Mouse (Mus musculus) limb, embryonic 14.5 days (tissue): ENCODE measurements around the gene AU040320. TPM values are rescaled to one million over a fixed set of nuclear protein-coding genes. Genes with fewer than 3 reads are reported as not detected.
A peak's percentile ranks its signal among the peaks of the same experiment; 100 is the strongest.

Source experiments
- ATAC-seq: fragments of 200-750 bp; cut with Nextera tagmentation; 2 replicates; pipeline ENCODE4 v1.8.0; 2017; ENCODE audit warnings: low read depth, moderate number of reproducible peaks, moderate TSS enrichment; ENCODE audit not compliant: low FRiP score
- DNase-seq: peaks from one replicate; pipeline ENCODE4 v3.0.0-alpha.2; 2015; ENCODE audit warnings: low spot score
- H3K27ac ChIP-seq: fragments of 300-500 bp; sonication (generic); replicated peaks from 2 replicates; pipeline ENCODE4 v1.5.1; 2014; ENCODE audit warnings: low read depth, mild to moderate bottlenecking, low read length, moderate library complexity, mixed read lengths
- H3K27me3 ChIP-seq: fragments of 300-500 bp; sonication (generic); 2 replicates; pipeline ENCODE4 v1.6.1; 2014; ENCODE audit warnings: low read length, mixed read lengths; ENCODE audit not compliant: control insufficient read depth, insufficient read depth
- H3K36me3 ChIP-seq: fragments of 300-500 bp; sonication (generic); 2 replicates; pipeline ENCODE4 v1.6.1; 2014; ENCODE audit warnings: mild to moderate bottlenecking, low read length, moderate library complexity, mixed read lengths; ENCODE audit not compliant: control insufficient read depth, insufficient read depth
- H3K4me1 ChIP-seq: fragments of 300-500 bp; sonication (generic); 2 replicates; pipeline ENCODE4 v1.6.1; 2014; ENCODE audit warnings: antibody characterized with exemption, low read length, mixed read lengths; ENCODE audit not compliant: control insufficient read depth, insufficient read depth
- H3K4me2 ChIP-seq: fragments of 300-500 bp; sonication (generic); replicated peaks from 2 replicates; pipeline ENCODE4 v1.6.1; 2014; ENCODE audit warnings: low read depth, mild to moderate bottlenecking, low read length, moderate library complexity; ENCODE audit not compliant: severe bottlenecking
- H3K4me3 ChIP-seq: fragments of 300-500 bp; sonication (generic); replicated peaks from 2 replicates; pipeline ENCODE4 v1.5.1; 2014; ENCODE audit warnings: low read length
- H3K9ac ChIP-seq: fragments of 300-500 bp; sonication (generic); 2 replicates; pipeline ENCODE4 v1.6.1; 2014; ENCODE audit warnings: mild to moderate bottlenecking, low read depth, low read length, moderate library complexity; ENCODE audit not compliant: severe bottlenecking
- H3K9me3 ChIP-seq: fragments of 300-500 bp; sonication (generic); 2 replicates; pipeline ENCODE4 v1.6.1; 2016; ENCODE audit warnings: low read length; ENCODE audit not compliant: control insufficient read depth
- POLR2A ChIP-seq: fragments of 200-500 bp; IDR thresholded peaks from 2 replicates; pipeline ENCODE4 v1.8.0; 2012; ENCODE audit warnings: inconsistent platforms, mild to moderate bottlenecking, moderate library complexity, borderline replicate concordance; ENCODE audit not compliant: insufficient read depth, insufficient read length; ENCODE audit errors: extremely low read depth
- WGBS: fragments of 180-500 bp; shearing (Covaris S2); extraction: QIAGEN DNeasy Blood & Tissue Kit; methylation state at CpG from one replicate; pipeline ENCODE4 v1.1.7; 2014; 5-methylcytosine and 5-hydroxymethylcytosine counted together
- polyA plus RNA-seq, 2 experiments: library from polyadenylated mRNA; depleted of rRNA in 1 of 2; stranded (reverse) in 1 of 2; unstranded in 1 of 2; fragments of >200 nt; fragmentation: Nextera tagmentation in 1 of 2; extraction: Ambion mirVana in 1 of 2; gene quantifications; 2 replicates each; pipeline versions ENCODE4 v1.2.1 to v1.2.3; 2012 to 2014

Gene AU040320
- polyA plus RNA-seq, 2 experiments, result 21.1 to 27.7 TPM

GRCm38 (mm10) chr4:126744831-126745230, 8.5 kb upstream of the AU040320 start:
- no peak for DNase-seq
- H3K36me3 ChIP-seq, result peaks cover 56% of the 10 kb centered on the region
- H3K27me3 ChIP-seq, result no peaks in the 10 kb centered on the region
- ATAC-seq, result no peak
- TF ChIP-seq POLR2A, result no peak
- no peak overlapping the region for H3K9ac ChIP-seq
- H3K4me1 ChIP-seq, result peaks cover 4% of the 10 kb centered on the region; the same call in 1 of the 2 replicates
- H3K9me3 ChIP-seq, result no peaks in the 10 kb centered on the region
- H3K4me2 ChIP-seq, result no peak overlapping the region
- H3K27ac ChIP-seq, result no peak overlapping the region
- no peak overlapping the region for H3K4me3 ChIP-seq
- 90% methylated on average over 14 of the region's 14 CpGs for WGBS

- H3K4me1 ChIP-seq, result peaks cover 4% of the 10 kb centered on the region; the same call in 1 of the 2 replicates
- H3K4me2 ChIP-seq, result no peak overlapping the region
- no peaks in the 10 kb centered on the region for H3K9me3 ChIP-seq
- H3K36me3 ChIP-seq, result peaks cover 60% of the 10 kb centered on the region
- H3K27ac ChIP-seq, result no peak overlapping the region
- peak; percentile 54 for DNase-seq
- no peak for TF ChIP-seq POLR2A
- WGBS, result 47% methylated on average over 13 of the region's 13 CpGs
- H3K27me3 ChIP-seq, result no peaks in the 10 kb centered on the region
- no peak overlapping the region for H3K4me3 ChIP-seq
- peak; percentile 27; the same call in 1 of the 2 replicates for ATAC-seq
- no peak overlapping the region for H3K9ac ChIP-seq
Observed at GRCm38 (mm10) chr4:126745506-126746193, 7.7 kb upstream of the AU040320 start.

- Histone ChIP-seq H3K27ac (no peak overlapping the region), H3K9ac (no peak overlapping the region), H3K4me2 (no peak overlapping the region), H3K4me3 (no peak overlapping the region), H3K4me1 (peaks cover 8% of the 10 kb centered on the region; the same call in 1 of the 2 replicates), H3K36me3 (peaks cover 60% of the 10 kb centered on the region), H3K27me3 (no peaks in the 10 kb centered on the region), H3K9me3 (no peaks in the 10 kb centered on the region)
- 77% methylated on average over 10 of the region's 10 CpGs for WGBS
- DNase-seq, result no peak
- ATAC-seq, result no peak
- TF ChIP-seq POLR2A, result no peak
Observed at GRCm38 (mm10) chr4:126746194-126746840, 7.0 kb upstream of the AU040320 start.

- no peak for ATAC-seq
- Histone ChIP-seq H3K4me3 (no peak overlapping the region), H3K36me3 (peaks cover 60% of the 10 kb centered on the region), H3K9me3 (no peaks in the 10 kb centered on the region), H3K4me1 (peaks cover 20% of the 10 kb centered on the region), H3K27ac (no peak overlapping the region), H3K27me3 (no peaks in the 10 kb centered on the region), H3K9ac (peak overlapping the region; percentile 25; the same call in 1 of the 2 replicates), H3K4me2 (no peak overlapping the region)
- 92% methylated on average over 8 of the region's 8 CpGs for WGBS
- no peak for DNase-seq
- no peak for TF ChIP-seq POLR2A
Observed at GRCm38 (mm10) chr4:126748381-126748780, 5.0 kb upstream of the AU040320 start.

GRCm38 (mm10) chr4:126749553-126749952, 3.8 kb upstream of the AU040320 start:
- Histone ChIP-seq H3K27ac (0 out of 2 replicates have a peak overlapping the region, but pooled peaks have one; percentile 26), H3K4me3 (no peak overlapping the region), H3K9me3 (no peaks in the 10 kb centered on the region), H3K36me3 (peaks cover 51% of the 10 kb centered on the region), H3K27me3 (no peaks in the 10 kb centered on the region), H3K4me2 (no peak overlapping the region), H3K4me1 (peaks cover 20% of the 10 kb centered on the region), H3K9ac (no peak overlapping the region)
- ATAC-seq, result no peak
- WGBS, result 85% methylated on average over 11 of the region's 11 CpGs
- TF ChIP-seq POLR2A, result no peak
- DNase-seq, result no peak
